20 mouse cellular contexts compared by ENCODE assay signal in genomic region chr12:34660027-34660426, GRCm38 (mm10).
"Had no signal": no experiment of that assay in that cellular context is flagged by ENCODE, and none has a peak within 500 bp of the region (broad histone marks: within the 10 kb centered on the region; RNA-seq: fewer than 3 reads in every experiment).

No protein-coding gene starts in this region.

- H3K4me3 ChIP-seq: heart, adult 2 months; heart, embryonic 13.5 days; heart, embryonic 15.5 days; hindbrain, embryonic 10.5 days; hindbrain, embryonic 12.5 days; intestine, embryonic 15.5 days; layer of hippocampus, adult 2 months; left cerebral cortex, adult 2 months; limb, embryonic 12.5 days had no signal

- DNase-seq: gastrocnemius, postnatal 14 days; gastrocnemius, postnatal 36 days; heart, adult 11 months; heart, adult 2 months; heart, postnatal 4 days; kidney, adult 18-20 months; kidney, adult 8-10 months; kidney, postnatal 10 days; kidney, postnatal 25 days; kidney, postnatal 4 days; liver had no signal

- H3K9me3 ChIP-seq: heart, embryonic 13.5 days; heart, embryonic 15.5 days; hindbrain, embryonic 10.5 days; hindbrain, embryonic 12.5 days; intestine, embryonic 15.5 days; limb, embryonic 12.5 days had no signal

- H3K27ac ChIP-seq: heart, adult 2 months; heart, embryonic 13.5 days; heart, embryonic 15.5 days; hindbrain, embryonic 10.5 days; hindbrain, embryonic 12.5 days; hindbrain, embryonic 14.5 days; intestine, embryonic 15.5 days; layer of hippocampus, adult 2 months; left cerebral cortex, adult 2 months; limb, embryonic 12.5 days had no signal

- H3K27me3 ChIP-seq: heart, embryonic 13.5 days; heart, embryonic 15.5 days; hindbrain, embryonic 12.5 days; intestine, embryonic 15.5 days had no signal

- H3K4me1 ChIP-seq: heart, embryonic 13.5 days; heart, embryonic 15.5 days; hindbrain, embryonic 10.5 days; hindbrain, embryonic 12.5 days; intestine, embryonic 15.5 days had no signal

- H3K36me3 ChIP-seq: heart, embryonic 13.5 days; heart, embryonic 15.5 days; hindbrain, embryonic 10.5 days; hindbrain, embryonic 12.5 days; intestine, embryonic 15.5 days; limb, embryonic 12.5 days had no signal
